Mouse (Mus musculus): ENCODE measurements around the gene Sptbn1.

DNA sequence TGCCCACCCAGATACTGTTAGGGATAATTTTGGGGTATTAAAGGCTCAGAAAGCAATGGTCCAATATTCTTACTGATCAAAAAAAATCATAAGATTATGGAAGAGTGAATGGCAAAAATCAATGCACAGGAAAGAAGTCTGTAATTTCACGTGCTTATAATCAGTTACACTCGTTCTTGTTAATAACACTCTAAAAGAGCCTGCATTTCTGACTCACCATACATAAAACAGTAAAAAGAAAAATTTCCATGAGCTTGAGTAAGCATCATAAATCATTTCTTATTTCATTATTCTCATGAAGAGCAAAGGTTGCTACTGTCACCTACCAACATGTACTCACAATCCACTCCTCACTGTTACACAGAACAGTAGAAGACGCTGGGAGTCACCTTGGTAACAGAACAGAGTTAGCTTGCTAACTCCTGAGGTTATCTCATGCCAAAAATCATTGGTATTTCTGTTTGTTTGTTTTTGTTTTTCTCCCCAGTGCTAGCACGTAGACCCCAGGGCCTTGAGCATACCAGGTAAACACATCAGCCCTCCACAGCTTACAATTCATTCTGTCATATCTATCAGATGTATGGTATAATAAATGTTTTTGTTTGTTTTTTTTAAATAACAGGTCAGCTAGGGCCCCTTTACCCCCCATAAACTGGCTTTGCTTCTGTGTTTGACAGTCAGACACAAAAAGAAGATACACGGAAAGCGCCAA lies 57.7 kb downstream of the Sptbn1 start:
- TF ChIP-seq CTCF (IDR thresholded peaks at IDR 0.05; ENCODE audit: extremely low read depth, insufficient read depth, insufficient read length, insufficient replicate concordance) (no peak), POLR2A (IDR thresholded peaks at IDR 0.05; ENCODE audit: low read depth, low read length) (no peak)

All from spleen, adult 2 months (tissue).